Mouse (Mus musculus) kidney, postnatal 14 days (tissue): ENCODE measurements around the gene Gsta4.
"Not testable (repeated sequence)": the region's sequence is repeated elsewhere in the genome, so short reads cannot be mapped to it uniquely, and the experiment has no call there.

ENCODE experiments used
- DNase-seq: peaks from one replicate; pipeline ENCODE4 v3.0.0; 2022; ENCODE audit warnings: mixed read lengths

Gsta4 gene

GRCm38 (mm10) chr9:78179071-78179470 is 3.5 kb upstream of the Gsta4 start:
- DNase-seq = no peak

- no peak for DNase-seq
Measured at GRCm38 (mm10) chr9:78185686-78186085, 3.1 kb downstream of the Gsta4 start.

GRCm38 (mm10) chr9:78188910-78189309 is 6.3 kb downstream of the Gsta4 start:
- no peak for DNase-seq

- peak; percentile 30 for DNase-seq
Measured at GRCm38 (mm10) chr9:78190651-78191634, 8.4 kb downstream of the Gsta4 start.

GRCm38 (mm10) chr9:78191736-78192135 is 9.2 kb downstream of the Gsta4 start:
- peak; percentile 85 for DNase-seq

GRCm38 (mm10) chr9:78193902-78194597 is 11.5 kb downstream of the Gsta4 start:
- peak; percentile 71 for DNase-seq

- DNase-seq = no peak
Measured at GRCm38 (mm10) chr9:78195034-78195433, 12.5 kb downstream of the Gsta4 start.

- no peak for DNase-seq
Measured at GRCm38 (mm10) chr9:78197801-78198200, 15.2 kb downstream of the Gsta4 start.

- peak; percentile 37 for DNase-seq
Measured at GRCm38 (mm10) chr9:78204194-78204593, 21.6 kb downstream of the Gsta4 start.

- no peak for DNase-seq
Measured at GRCm38 (mm10) chr9:78208956-78209355, 26.4 kb downstream of the Gsta4 start.

GRCm38 (mm10) chr9:78210079-78210478 is 27.5 kb downstream of the Gsta4 start:
- DNase-seq = no peak

- no peak for DNase-seq
Measured at GRCm38 (mm10) chr9:78210821-78211220, 28.2 kb downstream of the Gsta4 start.

- no peak for DNase-seq
Measured at GRCm38 (mm10) chr9:78211521-78211920, 28.9 kb downstream of the Gsta4 start.

- DNase-seq = no peak
Measured at GRCm38 (mm10) chr9:78212341-78213049, 29.9 kb downstream of the Gsta4 start.

- no peak for DNase-seq
Measured at GRCm38 (mm10) chr9:78217074-78217473, 34.5 kb downstream of the Gsta4 start.

GRCm38 (mm10) chr9:78222616-78223015 is 40.0 kb downstream of the Gsta4 start:
- no peak for DNase-seq

GRCm38 (mm10) chr9:78223221-78223902 is 40.8 kb downstream of the Gsta4 start:
- DNase-seq = peak; percentile 19

GRCm38 (mm10) chr9:78224418-78224817 is 41.8 kb downstream of the Gsta4 start:
- DNase-seq = no peak

GRCm38 (mm10) chr9:78225304-78225703 is 42.7 kb downstream of the Gsta4 start:
- DNase-seq = no peak

- DNase-seq = no peak
Measured at GRCm38 (mm10) chr9:78228122-78228521, 45.5 kb downstream of the Gsta4 start.

- DNase-seq = peak; percentile 61
Measured at GRCm38 (mm10) chr9:78229658-78230057, 47.1 kb downstream of the Gsta4 start.

- DNase-seq = not testable (repeated sequence)
Measured at GRCm38 (mm10) chr9:78230461-78230860, 47.9 kb downstream of the Gsta4 start, which contains the start of gene Gsta1. Gene Gsta1, plus strand, starts transcription at chr9:78230656.
